Mouse (Mus musculus): ENCODE measurements at regions not wholly inside any gene's neighbourhood (a gene's known extent, or its start where the extent isn't known, plus 50 kb on each side); places are given as distances from the start of the nearest gene placed in this dataset.
A peak's percentile ranks its signal among the peaks of the same experiment; 100 is the strongest.

DNA sequence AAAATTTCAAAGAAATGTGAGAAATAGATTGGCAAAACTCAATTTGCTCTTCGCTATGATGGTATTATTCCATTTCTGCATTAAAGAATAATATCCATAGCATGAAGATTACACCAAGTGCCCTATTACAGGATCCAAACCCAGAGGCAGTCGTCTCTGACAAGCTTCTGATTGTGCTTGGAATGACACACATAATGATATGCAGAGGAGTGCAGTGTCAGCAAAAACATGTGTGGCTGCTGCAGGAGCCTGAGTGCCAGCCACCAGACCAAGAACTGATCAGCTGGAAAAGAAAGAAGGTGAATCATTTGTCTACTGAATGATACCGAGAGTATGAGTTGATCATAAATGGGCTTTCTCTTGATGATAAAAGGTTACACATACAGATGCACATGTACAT, 137.3 kb downstream of the Il15 start:
- DNase-seq (ENCODE audit: low spot score) = no peak

DNA sequence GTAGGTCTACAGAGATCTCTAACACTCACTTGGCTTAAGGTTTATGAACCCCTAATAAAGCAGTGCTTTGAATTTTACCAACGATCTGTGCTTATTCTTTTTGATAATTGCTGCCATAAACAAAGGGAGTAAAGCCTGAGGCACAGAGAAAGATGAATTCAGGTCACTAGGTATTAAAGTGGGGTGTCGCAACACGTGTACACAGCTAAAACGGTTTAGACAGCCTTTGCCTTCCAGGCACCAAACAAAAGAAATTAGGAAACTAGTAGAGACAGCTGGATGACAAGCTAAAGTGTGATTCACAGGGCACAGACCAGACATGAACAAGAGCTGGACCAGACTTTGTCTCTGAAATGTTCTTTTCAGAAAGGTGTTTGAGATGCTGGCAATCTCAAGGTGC, 140.8 kb downstream of the Il15 start:
- no peak for DNase-seq (ENCODE audit: low spot score)

DNA sequence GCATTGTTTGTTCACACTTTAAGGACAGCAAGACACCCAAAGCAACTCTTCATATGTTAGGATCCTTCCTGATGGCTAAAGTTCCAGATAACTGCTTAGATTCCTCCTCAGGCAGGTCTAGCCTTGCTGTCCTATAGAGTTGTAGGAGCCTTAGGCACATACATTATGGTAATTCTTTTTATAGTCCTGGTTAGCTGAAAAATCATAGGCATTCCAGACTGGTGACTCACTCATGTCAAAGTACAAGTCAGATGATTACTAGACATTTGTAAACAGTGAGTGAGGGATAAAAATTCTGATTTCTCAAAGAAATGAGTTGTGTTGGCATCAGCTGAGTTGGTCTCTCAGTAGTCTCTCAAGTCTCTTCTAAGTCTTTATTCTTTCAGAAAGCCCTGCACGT, 142.4 kb downstream of the Il15 start:
- DNase-seq (ENCODE audit: low spot score) = no peak

DNA sequence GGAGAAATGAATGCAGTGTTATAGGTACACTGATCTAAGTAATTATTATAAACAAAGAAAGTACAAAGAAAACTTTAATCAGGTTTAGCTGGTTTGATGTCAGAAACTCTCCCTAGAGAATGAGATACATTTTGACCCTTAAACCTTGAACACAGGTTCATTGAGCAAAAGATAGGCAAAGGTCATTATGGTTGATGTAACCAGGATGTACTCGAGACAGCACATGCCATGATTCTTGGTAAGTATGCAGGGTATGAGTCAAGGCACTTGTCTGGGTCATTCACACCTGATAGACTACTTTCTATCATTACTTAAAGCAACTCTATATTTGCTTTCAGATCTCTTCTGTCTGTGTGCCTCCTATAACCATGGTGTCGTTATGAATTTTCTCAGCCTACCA, 147.2 kb downstream of the Il15 start:
- no peak for DNase-seq (ENCODE audit: low spot score)

DNA sequence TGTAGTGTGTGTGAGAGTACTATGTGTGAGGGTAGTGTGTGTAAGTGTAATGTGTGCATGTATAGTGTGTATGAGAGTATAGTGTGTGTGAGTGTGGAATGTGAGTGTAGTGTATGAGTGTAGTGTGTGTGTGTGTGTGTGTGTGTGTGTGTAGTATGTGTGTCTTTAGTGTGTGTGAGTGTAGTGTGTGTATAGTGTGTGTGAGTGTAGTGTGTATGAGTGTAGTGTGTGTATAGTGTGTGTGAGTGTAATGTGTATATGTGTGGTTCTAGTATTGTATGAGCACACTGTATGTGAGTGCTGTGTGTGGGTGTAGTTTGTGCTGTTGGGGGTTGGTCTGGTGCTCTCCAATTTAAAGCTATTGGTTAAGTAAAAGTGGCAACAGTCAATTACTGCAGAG, 150.6 kb downstream of the Il15 start:
- no peak for DNase-seq (ENCODE audit: low spot score)

DNA sequence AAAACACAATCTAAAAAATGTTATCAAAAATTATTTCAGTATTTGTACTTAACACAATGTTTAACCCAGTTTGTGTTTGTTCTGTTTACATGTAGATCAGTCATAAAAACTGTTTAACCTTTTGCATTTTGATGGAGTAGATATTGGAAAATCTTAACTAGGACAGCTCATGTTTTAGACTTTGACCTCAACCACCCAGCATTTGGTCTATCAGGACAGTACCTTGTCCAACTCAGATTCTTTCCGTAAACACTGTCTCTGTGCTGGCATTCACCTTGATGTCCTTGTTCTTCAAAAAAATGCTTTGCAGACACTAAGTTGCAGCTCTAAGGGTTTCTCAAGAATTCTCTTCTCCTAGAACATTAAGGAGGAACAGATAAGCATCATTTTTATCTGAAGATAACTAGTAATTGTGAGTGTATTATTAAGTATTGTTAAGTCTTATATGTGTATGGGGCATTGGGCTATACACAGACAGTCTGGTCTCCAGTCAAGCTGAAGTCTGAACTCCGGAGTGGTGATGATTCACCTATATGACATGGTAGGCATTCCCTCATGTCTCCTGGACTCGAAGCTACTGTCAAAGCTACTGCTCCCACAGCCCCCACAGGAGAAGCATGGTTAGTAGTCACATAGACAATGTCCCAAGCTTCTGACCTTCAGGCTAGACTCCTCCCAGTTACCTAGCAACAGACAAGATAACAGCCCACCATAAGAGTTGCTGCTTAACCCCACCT, 153.0 kb downstream of the Il15 start:
- no peak for DNase-seq (ENCODE audit: low spot score)

DNA sequence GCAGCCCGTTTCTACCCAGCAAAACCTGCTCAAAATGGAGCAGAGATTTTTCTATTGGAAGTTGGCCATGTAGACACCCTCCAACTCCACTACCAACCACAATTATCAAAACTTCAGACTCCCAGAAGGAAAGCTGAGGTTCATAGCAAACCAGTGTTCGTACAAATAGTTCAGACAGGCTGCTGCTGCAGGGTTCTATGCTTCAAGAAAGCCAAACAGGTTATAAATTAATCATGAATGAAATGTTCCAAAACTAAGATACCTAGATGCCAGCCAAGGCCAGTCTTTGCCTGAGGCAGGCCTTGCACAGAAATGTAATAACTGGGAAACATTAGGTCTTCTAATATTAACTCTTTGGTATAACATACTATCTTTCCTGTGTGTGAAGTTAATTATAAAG, 158.9 kb downstream of the Il15 start:
- DNase-seq (ENCODE audit: low spot score) = no peak

DNA sequence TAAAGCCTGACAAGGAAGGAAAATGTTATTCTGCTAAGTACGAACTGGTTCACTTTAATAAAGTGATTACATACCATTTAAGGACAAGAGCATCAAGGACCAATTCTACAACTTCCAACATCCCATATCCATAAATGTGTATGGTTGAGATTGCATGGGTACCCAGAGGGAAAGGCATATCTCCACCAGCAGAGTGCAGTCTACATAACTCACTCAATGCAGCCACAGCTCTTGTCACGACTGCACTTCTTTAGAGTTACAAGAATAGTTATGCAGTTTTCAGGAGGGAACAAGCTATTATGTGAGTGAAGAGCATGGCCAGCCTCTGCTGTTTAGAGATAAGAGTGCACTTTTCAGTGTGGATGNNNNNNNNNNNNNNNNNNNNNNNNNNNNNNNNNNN, 173.1 kb downstream of the Il15 start:
- no peak for DNase-seq (ENCODE audit: low spot score)

DNA sequence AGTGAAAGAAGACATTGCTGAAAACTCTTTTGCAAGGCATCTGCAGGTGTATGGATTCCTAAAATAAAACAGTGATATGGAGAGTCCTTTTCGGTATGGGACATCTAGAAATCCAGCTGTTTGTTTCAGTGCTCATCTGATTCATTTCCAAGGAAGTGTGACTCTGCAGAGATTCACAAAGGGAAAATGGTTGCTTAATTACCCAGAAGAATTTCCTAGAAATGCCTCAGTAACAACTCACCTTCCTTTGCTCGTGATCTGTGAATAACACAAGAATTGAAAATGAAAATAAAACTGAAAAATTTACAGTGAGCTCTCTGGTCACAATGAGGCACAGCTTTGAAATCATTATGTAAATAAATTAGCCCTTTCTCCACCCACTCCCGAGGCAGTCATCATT, 201.3 kb downstream of the Il15 start:
- no peak for DNase-seq (ENCODE audit: low spot score)

DNA sequence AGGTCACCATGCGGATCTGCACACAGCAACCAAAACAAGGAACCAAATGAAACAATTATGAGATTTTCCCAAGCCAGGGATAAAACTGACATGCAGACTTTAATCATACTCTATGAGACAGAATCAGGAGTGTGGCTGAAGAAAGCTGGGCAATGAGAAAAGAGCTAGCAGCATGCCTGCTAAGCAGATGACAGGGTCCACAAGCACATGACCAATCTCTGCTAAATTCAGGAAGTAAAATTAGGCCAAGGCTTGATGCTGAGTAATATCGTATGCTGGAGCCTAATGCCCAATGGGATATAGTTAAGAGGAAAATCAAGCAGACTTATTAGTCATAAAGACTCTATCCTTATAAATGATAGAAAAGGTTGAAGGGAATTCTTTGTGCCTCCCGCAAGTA, 202.8 kb downstream of the Il15 start:
- DNase-seq (ENCODE audit: low spot score) = no peak

DNA sequence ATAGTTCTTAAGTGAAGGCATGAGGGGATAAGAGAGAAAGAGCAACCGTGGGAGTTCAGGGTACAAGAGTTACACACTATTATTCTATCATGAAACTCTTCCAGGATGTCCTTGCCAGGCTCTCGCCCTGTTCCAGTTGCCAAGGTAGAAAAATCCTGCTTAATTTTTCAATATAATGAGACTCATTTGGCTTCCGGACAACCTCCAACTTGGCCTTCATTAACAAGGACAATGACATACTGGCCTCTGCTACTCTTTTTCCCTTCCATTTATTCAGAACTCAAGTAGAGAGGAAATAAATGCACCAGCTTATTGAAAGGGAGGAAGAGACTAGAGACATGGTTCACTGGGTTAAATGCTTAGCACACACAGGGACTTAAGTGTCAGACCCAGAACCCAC, 206.5 kb downstream of the Il15 start:
- DNase-seq (ENCODE audit: low spot score) = no peak

DNA sequence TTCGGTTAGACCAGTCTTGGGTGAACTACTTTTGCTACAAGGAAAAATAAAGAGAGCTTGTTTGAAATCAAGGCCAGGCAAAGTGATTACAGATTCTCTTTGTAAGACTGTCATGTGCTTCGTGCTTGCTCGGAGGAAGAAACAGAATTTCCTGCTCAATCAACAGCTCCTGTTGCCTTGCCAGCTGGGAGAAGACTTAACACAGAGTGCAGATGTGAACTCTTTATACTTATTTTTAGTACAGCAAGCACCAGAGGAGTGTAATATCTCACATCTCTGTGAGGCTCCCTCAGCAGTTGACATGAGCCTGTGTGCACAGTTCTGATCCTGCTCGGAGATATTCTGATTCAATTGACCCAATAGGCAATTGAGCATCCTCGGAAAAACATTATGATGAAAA, 207.9 kb downstream of the Il15 start:
- no peak for DNase-seq (ENCODE audit: low spot score)

DNA sequence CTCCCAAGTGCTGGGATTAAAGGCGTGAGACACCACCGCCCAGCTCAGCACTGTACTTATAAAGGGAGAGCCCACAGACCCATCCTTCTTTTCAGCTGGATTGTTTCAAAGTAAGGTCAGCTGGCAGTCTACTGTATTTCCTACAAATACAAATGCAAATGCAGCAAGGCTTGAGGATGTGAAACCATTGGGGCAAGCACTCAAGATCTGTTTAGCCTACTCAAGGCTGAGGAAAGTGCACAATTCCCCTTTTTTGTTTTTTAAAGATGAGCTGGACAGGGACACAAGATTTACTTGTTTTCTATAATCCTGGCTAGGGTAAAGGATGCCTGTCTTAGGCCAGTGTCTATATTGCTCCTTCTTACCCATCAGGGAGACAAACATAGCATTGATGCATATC, 212.0 kb downstream of the Il15 start:
- no peak for DNase-seq (ENCODE audit: low spot score)

DNA sequence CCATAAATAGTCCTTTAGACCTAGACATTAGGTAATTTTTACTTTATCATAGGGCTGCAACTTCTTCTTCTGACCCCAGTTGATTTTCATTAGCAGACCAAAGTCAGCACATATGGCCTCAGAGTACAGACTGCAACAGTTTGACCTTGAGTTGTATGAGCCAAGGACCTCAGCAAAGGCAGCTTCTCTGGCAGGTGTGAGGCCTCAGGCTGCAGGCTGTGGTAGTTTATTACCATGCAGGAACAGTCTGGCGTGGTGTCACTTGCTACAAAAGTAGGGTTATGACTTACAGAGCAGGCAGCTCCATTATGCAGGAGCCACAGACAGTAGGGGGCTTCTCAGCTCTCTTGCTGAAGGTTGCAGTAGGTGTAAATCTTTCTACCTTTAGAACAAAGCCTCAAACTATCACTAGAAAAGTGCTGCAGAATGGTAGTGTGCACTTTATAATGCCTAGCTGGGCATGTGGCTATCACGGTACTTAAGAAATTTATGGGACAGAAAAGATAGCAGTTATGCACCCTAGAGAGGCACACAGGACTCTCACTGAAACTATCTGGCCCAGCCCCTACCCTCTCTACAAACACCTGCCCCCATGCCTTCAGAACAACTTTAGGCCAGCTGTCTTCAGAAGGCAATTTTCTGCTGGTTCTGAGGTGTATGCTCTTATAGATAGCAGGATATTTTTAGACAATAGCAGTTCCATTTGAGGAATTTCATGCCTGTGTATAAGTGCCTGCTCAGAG, 215.7 kb downstream of the Il15 start:
- DNase-seq (ENCODE audit: low spot score) = no peak

DNA sequence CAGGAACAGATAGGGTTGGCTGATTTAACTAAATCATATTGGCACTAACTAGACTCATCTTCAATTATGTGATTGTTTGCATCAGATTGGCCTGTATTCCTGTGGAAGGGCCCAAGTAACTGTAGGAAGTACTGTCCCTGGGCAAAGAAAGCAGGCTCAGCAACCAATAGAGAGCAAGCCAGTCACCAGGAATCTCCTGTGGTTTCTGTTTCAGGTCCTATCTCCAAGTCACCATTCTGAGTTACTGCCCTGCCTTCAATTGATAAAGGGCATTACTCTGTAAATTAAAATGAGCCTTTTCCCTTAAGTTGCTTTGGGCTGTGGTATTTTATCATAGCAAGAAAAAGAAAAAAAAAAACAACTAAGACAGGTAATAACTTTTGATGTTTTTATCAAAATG, 219.0 kb downstream of the Il15 start:
- peak; percentile 34 for DNase-seq (ENCODE audit: low spot score)
